Mouse (Mus musculus): Measurements from ENCODE around the gene Htr2b. TPM values are rescaled to one million over a fixed set of nuclear protein-coding genes. Genes with fewer than 3 reads are reported as not detected.

Gene Htr2b
- total RNA-seq (2023; ENCODE audit: inconsistent age): not detected in 4 replicates

DNA sequence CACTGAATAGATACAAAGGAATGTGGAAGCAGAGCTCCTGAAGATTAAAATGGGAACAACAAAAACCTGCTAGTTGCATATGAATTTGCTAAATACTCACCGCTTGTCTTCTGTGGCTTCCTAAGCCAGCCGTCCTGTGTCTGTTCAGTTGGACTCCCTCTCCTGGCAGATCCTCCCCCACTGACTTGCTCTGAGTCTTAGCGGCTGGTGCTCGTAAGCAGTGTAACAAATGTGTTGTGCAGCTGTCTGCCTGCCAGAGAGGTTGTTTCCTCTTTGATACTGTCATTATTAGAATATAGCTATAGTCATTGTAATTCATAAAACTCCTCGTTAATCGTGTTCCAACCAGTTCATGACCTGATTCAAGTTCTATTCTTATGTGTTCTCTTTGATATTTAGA, at the start of gene Htr2b:
Gene Htr2b, minus strand, starts transcription at position 192 of the 400 bp plus-strand sequence.

DNA sequence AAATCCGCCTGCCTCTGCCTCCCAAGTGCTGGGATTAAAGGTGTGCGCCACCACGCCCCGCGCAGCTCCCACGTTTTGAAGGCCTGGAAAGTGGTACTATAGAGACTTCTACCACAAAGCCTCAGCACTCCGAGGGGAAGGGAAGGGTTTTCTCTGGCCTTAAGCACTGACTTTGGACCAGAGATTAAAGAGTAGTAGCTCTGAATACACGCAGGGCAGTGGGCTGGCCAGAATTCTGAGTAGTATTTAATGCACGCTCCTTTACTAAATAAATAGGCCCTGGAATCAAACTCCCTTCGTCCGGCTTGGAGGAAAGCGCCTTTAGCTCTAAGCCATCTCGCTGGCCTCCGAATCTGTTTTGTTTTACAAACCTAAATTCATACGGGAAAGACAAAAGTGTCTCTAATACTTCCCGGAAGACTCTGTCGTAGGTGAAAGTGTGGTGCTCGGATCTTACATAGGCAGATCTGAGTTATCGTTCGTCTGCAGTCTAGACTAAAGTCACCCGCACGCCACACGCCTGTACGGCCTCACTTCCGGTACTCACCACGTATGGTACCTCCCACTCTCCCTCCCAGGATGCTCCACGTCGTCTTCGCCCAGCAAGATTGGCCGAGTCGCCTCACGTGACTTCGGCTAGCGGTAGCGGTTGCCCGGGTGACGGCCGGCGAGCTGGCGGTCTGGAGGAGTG, 42.5 kb upstream of the Htr2b start, which contains the start of gene Armc9:
Gene Armc9, plus strand, starts transcription at position 648 of the 691 bp plus-strand sequence.

DNA sequence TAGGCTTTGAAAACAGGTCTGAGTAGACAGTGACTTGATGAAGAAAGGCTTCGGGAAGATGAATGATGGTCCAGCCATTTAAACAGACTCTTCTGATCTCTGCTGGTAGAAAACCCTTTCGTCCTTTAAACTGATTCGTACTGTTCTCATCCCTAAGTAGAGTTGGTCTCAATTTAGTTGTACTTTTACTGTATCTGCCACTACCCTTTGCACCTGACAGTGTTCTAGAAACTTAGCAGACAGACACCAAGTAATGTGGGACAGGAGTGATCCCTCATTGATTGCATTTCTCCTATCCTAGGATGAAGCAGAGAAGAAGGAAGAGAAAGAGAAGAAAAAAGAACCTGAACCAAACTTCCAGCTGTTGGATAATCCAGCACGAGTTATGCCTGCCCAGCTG, 21.6 kb upstream of the Htr2b start, which contains the start of gene Gm21972:
Gene Gm21972, plus strand, starts transcription at position 301 of the 400 bp plus-strand sequence.

DNA sequence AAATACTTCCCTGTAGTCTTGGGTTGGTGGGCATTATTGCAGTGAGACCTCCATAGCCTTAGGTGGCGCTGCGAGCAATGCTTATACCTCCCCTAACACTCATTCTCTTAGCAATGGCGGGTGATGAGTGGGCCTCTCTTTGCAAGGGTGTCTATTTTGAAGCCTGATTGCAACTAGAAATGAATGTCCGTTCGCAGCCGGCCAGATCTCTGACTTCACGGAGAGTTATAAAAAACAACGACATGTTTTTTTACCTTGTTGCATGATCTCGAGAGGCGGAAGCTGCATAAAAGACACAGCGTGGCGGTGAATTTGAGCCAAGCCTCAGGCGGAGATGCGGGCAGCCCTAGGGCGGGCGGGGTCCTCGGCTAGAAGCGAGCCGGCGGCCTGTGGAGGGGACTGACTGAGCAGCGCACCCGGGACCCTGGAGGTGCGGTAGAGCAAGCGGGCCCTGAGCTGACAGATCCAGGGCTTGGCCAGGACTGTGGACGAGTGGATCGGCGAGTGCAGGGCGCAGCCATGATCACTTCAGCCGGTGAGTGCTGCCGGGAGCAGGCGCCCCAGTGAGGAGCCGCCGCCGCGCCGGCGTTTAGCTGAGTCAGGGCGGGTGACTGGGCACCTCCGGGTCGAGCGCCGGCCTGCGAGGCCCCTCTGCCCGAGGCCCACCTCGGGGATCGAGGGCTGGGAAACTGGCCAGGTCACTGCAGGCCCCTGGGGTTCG, 47.3 kb downstream of the Htr2b start, which contains the start of gene Psmd1:
Gene Psmd1, plus strand, starts transcription at position 117 of the 721 bp plus-strand sequence.

Other genes with a start within 250 kb of the Htr2b start
- 19.3 to 26.7 TPM (median 22.2 TPM) in 4 replicates for gene Itm2c, start 217.7 kb downstream of the Htr2b start, total RNA-seq (2023; ENCODE audit: inconsistent age)
- gene 4933407L21Rik, start 183.5 kb downstream of the Htr2b start, total RNA-seq (2023; ENCODE audit: inconsistent age): 0.48 to 0.96 TPM in 2 of 4 replicates, not detected in the others
- gene Gpr55, start 151.0 kb downstream of the Htr2b start, total RNA-seq (2023; ENCODE audit: inconsistent age): 3.5 to 4.2 TPM (median 3.7 TPM) in 4 replicates
- not detected in 4 replicates for gene Spata3, start 95.2 kb downstream of the Htr2b start, total RNA-seq (2023; ENCODE audit: inconsistent age)
- gene 2810459M11Rik, start 66.1 kb downstream of the Htr2b start, total RNA-seq (2023; ENCODE audit: inconsistent age): 0.15 TPM in 1 of 4 replicates, not detected in the others
- gene Psmd1, start 47.6 kb downstream of the Htr2b start, total RNA-seq (2023; ENCODE audit: inconsistent age): 52.7 to 64.9 TPM (median 58.4 TPM) in 4 replicates
- gene Gm21972, start 21.7 kb upstream of the Htr2b start, total RNA-seq (2023; ENCODE audit: inconsistent age): 0.96 TPM in 1 of 4 replicates, not detected in the others
- 6.3 to 8.1 TPM (median 6.6 TPM) in 4 replicates for gene Armc9, start 42.8 kb upstream of the Htr2b start, total RNA-seq (2023; ENCODE audit: inconsistent age)
- 23.8 to 31.4 TPM (median 28.3 TPM) in 4 replicates for gene B3gnt7, start 190.9 kb upstream of the Htr2b start, total RNA-seq (2023; ENCODE audit: inconsistent age)
- 528 to 575 TPM (median 550 TPM) in 4 replicates for gene Ncl, start 247.4 kb upstream of the Htr2b start, total RNA-seq (2023; ENCODE audit: inconsistent age)

Data from B cell, adult (primary cell).